Mouse (Mus musculus) spleen, adult 2 months (tissue): ENCODE results near the gene C1qtnf7.

Source experiments
- CTCF ChIP-seq: fragments of 200-500 bp; IDR thresholded peaks from 2 replicates; pipeline ENCODE4 v1.5.1; 2011; ENCODE audit warnings: mild to moderate bottlenecking, inconsistent platforms; ENCODE audit not compliant: insufficient read depth, insufficient read length, insufficient replicate concordance; ENCODE audit errors: extremely low read depth
- POLR2A ChIP-seq: fragments of 200-500 bp; IDR thresholded peaks from 2 replicates; pipeline ENCODE4 v1.6.1; 2011; ENCODE audit warnings: low read depth, low read length, inconsistent platforms

DNA sequence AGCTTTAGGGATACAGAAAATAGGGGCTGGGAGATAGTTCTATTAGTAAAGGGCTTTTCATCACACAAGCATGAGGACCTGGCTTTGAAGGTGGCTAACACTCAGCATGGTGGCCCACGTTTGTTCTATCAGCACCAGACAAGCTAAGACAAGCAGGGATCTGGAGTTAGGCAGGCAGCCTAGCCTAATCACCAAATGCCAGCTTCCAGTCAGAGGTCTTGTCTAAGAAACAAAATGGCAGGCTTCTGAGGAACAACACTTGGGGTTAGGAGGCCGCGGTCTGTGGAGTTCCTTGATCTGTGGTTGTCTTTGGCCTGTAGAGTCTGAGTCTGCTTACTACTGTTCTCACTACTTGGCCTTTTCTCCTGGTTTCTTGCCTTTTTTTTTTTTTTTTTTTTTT lies 146.2 kb downstream of the C1qtnf7 start:
- no peak for TF ChIP-seq POLR2A
- no peak for TF ChIP-seq CTCF
